Mouse (Mus musculus) heart, embryonic 15.5 days (tissue): ENCODE results near the gene Ctdsp2. TPM values are rescaled to one million over a fixed set of nuclear protein-coding genes. Genes with fewer than 3 reads are reported as not detected.
A peak's percentile ranks its signal among the peaks of the same experiment; 100 is the strongest.

Experiments
- ATAC-seq: fragments of 200-750 bp; cut with Nextera tagmentation; replicated peaks from 2 replicates; pipeline ENCODE4 v1.8.0; 2017; ENCODE audit warnings: low read depth, moderate TSS enrichment; ENCODE audit not compliant: insufficient number of reproducible peaks, insufficient read depth, low FRiP score
- H3K27ac ChIP-seq: fragments of 300-500 bp; sonication (generic); 2 replicates; pipeline ENCODE4 v1.5.1; 2015; ENCODE audit warnings: mild to moderate bottlenecking, inconsistent platforms
- H3K27me3 ChIP-seq: fragments of 300-500 bp; sonication (generic); 2 replicates; pipeline ENCODE4 v1.6.1; 2015; ENCODE audit warnings: inconsistent platforms
- H3K36me3 ChIP-seq: fragments of 300-500 bp; sonication (generic); 2 replicates; pipeline ENCODE4 v1.6.1; 2015; ENCODE audit warnings: mild to moderate bottlenecking, inconsistent platforms
- H3K4me1 ChIP-seq: fragments of 300-500 bp; sonication (generic); replicated peaks from 2 replicates; pipeline ENCODE4 v1.6.1; 2015; ENCODE audit warnings: inconsistent platforms
- H3K4me2 ChIP-seq: fragments of 300-500 bp; sonication (generic); 2 replicates; pipeline ENCODE4 v1.6.1; 2015; ENCODE audit warnings: inconsistent platforms, mild to moderate bottlenecking, moderate library complexity
- H3K4me3 ChIP-seq: fragments of 300-500 bp; sonication (generic); 2 replicates; pipeline ENCODE4 v1.5.1; 2015; ENCODE audit warnings: mild to moderate bottlenecking, inconsistent platforms
- H3K9ac ChIP-seq: fragments of 300-500 bp; sonication (generic); 2 replicates; pipeline ENCODE4 v1.6.1; 2015; ENCODE audit warnings: mild to moderate bottlenecking, inconsistent platforms
- H3K9me3 ChIP-seq: fragments of 300-500 bp; sonication (generic); replicated peaks from 2 replicates; pipeline ENCODE4 v1.6.1; 2016; ENCODE audit warnings: inconsistent platforms
- WGBS: fragments of 180-500 bp; shearing (Covaris S2); methylation state at CpG from one replicate; pipeline ENCODE4 v1.1.7; 2015; ENCODE audit warnings: mixed read lengths; 5-methylcytosine and 5-hydroxymethylcytosine counted together
- polyA plus RNA-seq: library from polyadenylated mRNA; unstranded; fragments of >200 nt; fragmentation: Nextera tagmentation; extraction: Ambion mirVana; gene quantifications from 2 replicates; pipeline ENCODE4 v1.2.1, GENCODE M21; 2015

Ctdsp2 gene
- polyA plus RNA-seq, 1 experiment from 2014 or later, result 35.0 TPM

GRCm38 (mm10) chr10:127033301-127033741 is 54.8 kb downstream of the Ctdsp2 start:
- Histone ChIP-seq H3K27ac (no peak overlapping the region), H3K4me1 (peaks cover 8% of the 10 kb centered on the region), H3K9ac (no peak overlapping the region), H3K27me3 (no peaks in the 10 kb centered on the region), H3K36me3 (peaks cover 11% of the 10 kb centered on the region), H3K9me3 (no peaks in the 10 kb centered on the region), H3K4me3 (no peak overlapping the region), H3K4me2 (no peak overlapping the region)
- WGBS, result 77% methylated on average over 8 of the region's 8 CpGs
- no peak for ATAC-seq

- Histone ChIP-seq H3K4me3 (no peak overlapping the region), H3K9ac (no peak overlapping the region), H3K27me3 (peaks cover 15% of the 10 kb centered on the region), H3K27ac (no peak overlapping the region), H3K9me3 (no peaks in the 10 kb centered on the region), H3K4me2 (no peak overlapping the region), H3K4me1 (peaks cover 6% of the 10 kb centered on the region), H3K36me3 (no peaks in the 10 kb centered on the region)
- 74% methylated on average over 12 of the region's 12 CpGs for WGBS
- ATAC-seq, result no peak
Observed at GRCm38 (mm10) chr10:127036273-127036672, 57.8 kb downstream of the Ctdsp2 start.

GRCm38 (mm10) chr10:127037641-127038040 is 59.1 kb downstream of the Ctdsp2 start:
- no peak for ATAC-seq

DNA sequence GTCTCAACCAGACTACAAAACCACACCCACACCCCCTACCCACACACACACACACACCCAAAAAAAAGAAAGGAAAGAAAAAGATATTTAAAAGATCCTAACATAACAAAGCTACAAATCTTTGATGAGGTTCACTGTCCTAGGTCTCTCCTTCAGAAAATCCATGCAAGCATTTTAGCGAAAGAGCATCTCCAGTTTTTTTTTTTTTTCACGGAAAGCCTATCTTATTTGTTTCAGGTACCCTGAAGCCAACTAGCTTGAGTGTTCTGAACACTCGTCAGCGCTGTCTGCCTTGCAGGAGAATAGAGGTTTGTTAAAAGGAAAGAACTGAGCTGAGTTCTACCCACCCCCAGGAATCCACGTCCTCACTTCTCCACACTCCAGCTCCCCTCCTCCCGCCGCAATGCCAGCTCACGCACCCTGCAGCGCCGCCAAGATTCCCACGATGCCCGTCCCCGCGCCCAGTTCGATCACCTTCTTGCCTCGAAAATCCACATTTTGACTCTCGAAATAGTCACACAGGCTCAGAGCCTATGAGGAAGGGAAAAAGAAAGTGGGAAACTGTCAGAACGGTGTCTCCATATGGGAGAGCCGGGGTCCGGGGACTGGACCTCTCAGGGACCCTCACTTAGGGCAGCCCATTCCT is 62.2 kb downstream of the Ctdsp2 start:
- peak overlapping the region; percentile 98 for H3K4me3 ChIP-seq
- H3K36me3 ChIP-seq, result peaks cover 9% of the 10 kb centered on the region; the same call in 1 of the 2 replicates
- peak overlapping the region; percentile 100 for H3K4me2 ChIP-seq
- H3K27me3 ChIP-seq, result peaks cover 16% of the 10 kb centered on the region
- H3K9ac ChIP-seq, result peak overlapping the region; percentile 76
- WGBS, result 2% methylated on average over 20 of the region's 20 CpGs
- peaks cover 15% of the 10 kb centered on the region for H3K4me1 ChIP-seq
- H3K9me3 ChIP-seq, result no peaks in the 10 kb centered on the region
- H3K27ac ChIP-seq, result peak overlapping the region; percentile 4; the same call in 1 of the 2 replicates
- no peak for ATAC-seq

More at GRCm38 (mm10) chr10:127037641-127038040, 59.1 kb downstream of the Ctdsp2 start:
- H3K4me1 ChIP-seq, result peaks cover 11% of the 10 kb centered on the region
- no peak overlapping the region for H3K27ac ChIP-seq
- H3K27me3 ChIP-seq, result peaks cover 16% of the 10 kb centered on the region
- no peak overlapping the region for H3K4me2 ChIP-seq
- H3K36me3 ChIP-seq, result no peaks in the 10 kb centered on the region
- H3K9me3 ChIP-seq, result no peaks in the 10 kb centered on the region
- H3K9ac ChIP-seq, result no peak overlapping the region
- 65% methylated on average over 12 of the region's 12 CpGs for WGBS
- H3K4me3 ChIP-seq, result no peak overlapping the region

- Histone ChIP-seq H3K36me3 (peaks cover 9% of the 10 kb centered on the region; the same call in 1 of the 2 replicates), H3K4me2 (peak within 1 kb of the TSS; percentile 100), H3K9ac (peak within 1 kb of the TSS; percentile 76), H3K9me3 (no peaks in the 10 kb centered on the region), H3K4me1 (peaks cover 15% of the 10 kb centered on the region), H3K27me3 (peaks cover 16% of the 10 kb centered on the region), H3K4me3 (peak within 1 kb of the TSS; percentile 98), H3K27ac (peak within 1 kb of the TSS; percentile 78)
- peak; percentile 61 for ATAC-seq
- WGBS, result 0% methylated on average over 28 of the region's 28 CpGs
Observed at GRCm38 (mm10) chr10:127041274-127041766, 62.8 kb downstream of the Ctdsp2 start, which contains the start of the genes Mettl1 and Eef1akmt3. Mettl1 (plus strand) TSS chr10:127041414. Eef1akmt3 (minus strand) TSS chr10:127041513.

DNA sequence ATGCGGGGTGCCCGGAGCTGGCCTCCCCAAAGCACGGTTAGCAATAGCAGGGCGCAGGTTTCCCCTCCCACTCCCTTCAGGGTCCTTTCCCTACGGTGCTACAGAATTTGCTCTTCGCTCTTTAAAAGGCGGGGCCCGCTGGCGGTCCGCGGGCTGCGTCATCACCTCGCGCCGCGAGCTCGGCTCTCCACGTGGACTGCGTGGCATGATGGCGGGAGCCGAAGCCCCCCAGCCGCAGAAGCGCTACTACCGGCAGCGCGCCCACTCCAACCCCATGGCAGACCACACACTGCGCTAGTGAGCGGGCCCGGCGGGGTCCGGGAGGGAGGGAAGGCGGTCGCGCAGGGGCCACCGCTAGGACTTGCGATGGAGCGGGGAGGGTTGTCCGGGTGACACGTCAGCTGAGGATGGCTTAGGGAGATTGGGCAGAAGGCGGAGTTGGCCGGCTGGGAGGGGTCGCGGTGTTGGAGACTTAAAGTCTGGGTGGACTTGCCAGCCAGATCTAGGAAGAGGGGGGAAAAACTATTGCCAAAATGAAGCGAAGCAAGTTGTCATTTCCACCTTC is 63.3 kb downstream of the Ctdsp2 start:
- H3K4me3 ChIP-seq, result peak overlapping the region; percentile 98
- peak overlapping the region; percentile 78 for H3K27ac ChIP-seq
- no peaks in the 10 kb centered on the region for H3K9me3 ChIP-seq
- H3K9ac ChIP-seq, result peak overlapping the region; percentile 76
- peak overlapping the region; percentile 100 for H3K4me2 ChIP-seq
- peaks cover 16% of the 10 kb centered on the region for H3K27me3 ChIP-seq
- ATAC-seq, result peak; percentile 86
- H3K36me3 ChIP-seq, result peaks cover 9% of the 10 kb centered on the region; the same call in 1 of the 2 replicates
- WGBS, result under 1% methylated on average over 44 of the region's 44 CpGs
- peaks cover 15% of the 10 kb centered on the region for H3K4me1 ChIP-seq

- WGBS, result 16% methylated on average over 5 of the region's 5 CpGs
- Histone ChIP-seq H3K27ac (peak overlapping the region; percentile 78), H3K4me3 (peak overlapping the region; percentile 98), H3K4me1 (peaks cover 15% of the 10 kb centered on the region), H3K36me3 (peaks cover 9% of the 10 kb centered on the region; the same call in 1 of the 2 replicates), H3K9me3 (no peaks in the 10 kb centered on the region), H3K4me2 (peak overlapping the region; percentile 100), H3K9ac (peak overlapping the region; percentile 76), H3K27me3 (peaks cover 23% of the 10 kb centered on the region)
- ATAC-seq, result no peak
Observed at GRCm38 (mm10) chr10:127042468-127043115, 64.1 kb downstream of the Ctdsp2 start.

DNA sequence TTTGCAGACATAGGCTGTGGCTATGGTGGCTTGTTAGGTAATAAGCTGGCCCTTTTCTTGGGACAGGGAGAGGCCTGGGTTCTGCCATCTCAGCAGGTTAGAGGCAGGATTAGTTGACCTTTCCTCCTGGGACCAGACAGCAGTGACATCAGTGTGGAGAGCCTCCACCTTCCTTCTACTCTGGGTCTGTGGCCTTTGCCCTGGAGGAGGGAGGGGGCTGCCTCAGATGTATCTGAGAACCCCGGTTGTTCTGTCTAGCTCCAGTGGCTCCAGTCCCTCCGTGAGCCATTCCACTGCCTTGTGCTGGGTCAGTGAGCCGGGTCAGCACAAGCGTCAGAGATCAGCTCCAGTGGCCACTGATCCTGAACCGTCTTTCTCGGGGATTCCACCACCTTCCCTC is 64.7 kb downstream of the Ctdsp2 start:
- no peak overlapping the region for H3K27ac ChIP-seq
- H3K4me1 ChIP-seq, result peaks cover 15% of the 10 kb centered on the region
- WGBS, result 86% methylated on average over 6 of the region's 6 CpGs
- peaks cover 29% of the 10 kb centered on the region for H3K27me3 ChIP-seq
- no peak overlapping the region for H3K9ac ChIP-seq
- H3K4me2 ChIP-seq, result no peak overlapping the region
- no peak overlapping the region for H3K4me3 ChIP-seq
- ATAC-seq, result no peak
- no peaks in the 10 kb centered on the region for H3K9me3 ChIP-seq
- peaks cover 9% of the 10 kb centered on the region; the same call in 1 of the 2 replicates for H3K36me3 ChIP-seq

DNA sequence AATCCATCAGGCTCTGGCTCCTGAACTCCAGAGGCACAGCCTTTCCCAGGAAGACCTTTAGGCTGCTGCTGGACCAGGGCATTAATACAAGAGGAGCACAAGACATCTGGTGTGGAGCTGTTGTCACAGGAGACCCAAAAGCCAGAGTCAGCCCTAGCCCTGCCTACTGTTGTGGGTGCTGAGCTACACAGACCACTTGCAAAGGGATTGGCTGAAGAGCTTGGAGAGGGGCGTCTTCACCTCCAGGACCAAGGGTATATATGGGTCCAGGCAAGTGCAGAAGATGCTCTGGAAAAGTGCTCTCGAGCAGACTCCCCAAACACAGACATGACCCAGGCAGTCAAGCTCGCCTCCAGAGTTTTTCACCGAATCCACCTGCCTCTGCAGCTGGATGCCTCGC is 69.4 kb downstream of the Ctdsp2 start, which contains the start of gene Cyp27b1:
Cyp27b1 (plus strand) TSS at position 297 of the 400 bp plus-strand sequence.
- peaks cover 59% of the 10 kb centered on the region for H3K27me3 ChIP-seq
- WGBS, result 30% methylated on average over 5 of the region's 5 CpGs
- H3K27ac ChIP-seq, result no peak within 1 kb of the TSS
- peaks cover 19% of the 10 kb centered on the region for H3K4me1 ChIP-seq
- H3K9me3 ChIP-seq, result no peaks in the 10 kb centered on the region
- peak within 1 kb of the TSS; percentile 53 for H3K4me2 ChIP-seq
- H3K9ac ChIP-seq, result no peak within 1 kb of the TSS
- peak within 1 kb of the TSS; percentile 28 for H3K4me3 ChIP-seq
- ATAC-seq, result no peak
- peaks cover 9% of the 10 kb centered on the region; the same call in 1 of the 2 replicates for H3K36me3 ChIP-seq

DNA sequence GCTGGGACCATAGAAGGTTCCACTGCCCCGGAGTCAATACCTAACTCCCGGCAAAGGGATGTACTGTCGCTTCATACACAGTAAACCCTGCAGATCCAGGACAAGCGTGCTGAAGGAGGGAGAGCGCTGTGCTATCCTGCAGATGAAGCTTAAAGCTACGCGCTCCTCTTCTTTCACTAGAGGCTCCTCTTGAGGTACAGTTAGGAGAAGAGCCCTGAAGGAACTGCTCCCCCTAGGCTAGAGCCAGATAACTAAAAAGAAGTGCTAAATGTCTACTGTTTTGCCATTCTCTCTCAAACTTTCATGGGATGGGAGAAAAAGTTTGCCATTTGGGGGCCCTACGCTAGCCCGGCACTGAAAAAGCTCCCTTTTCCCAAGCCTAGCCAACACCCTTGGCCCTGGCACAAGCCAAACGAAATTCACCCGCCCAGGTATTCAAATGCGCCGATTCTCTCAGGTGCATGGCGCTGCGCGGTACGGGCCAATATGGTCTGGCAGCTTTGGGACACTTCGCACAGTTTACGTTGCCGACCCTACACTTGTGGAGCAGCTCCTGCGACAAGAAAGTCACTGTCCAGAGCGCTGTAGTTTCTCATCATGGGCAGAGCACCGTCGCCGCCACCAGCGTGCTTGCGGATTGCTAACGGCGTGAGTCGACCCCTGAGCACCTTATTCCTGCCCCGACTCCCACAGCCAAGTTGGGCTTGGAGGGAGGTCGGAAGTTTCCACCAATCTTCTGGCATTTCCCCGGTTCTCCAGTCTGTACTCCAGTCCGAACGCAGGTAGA is 70.3 kb downstream of the Ctdsp2 start:
- Histone ChIP-seq H3K9me3 (no peaks in the 10 kb centered on the region), H3K9ac (no peak overlapping the region), H3K27me3 (peaks cover 62% of the 10 kb centered on the region)

More for the DNA sequence above, 70.3 kb downstream of the Ctdsp2 start:
- Histone ChIP-seq H3K4me2 (peak overlapping the region; percentile 53), H3K4me1 (peaks cover 18% of the 10 kb centered on the region), H3K27ac (no peak overlapping the region), H3K4me3 (peak overlapping the region; percentile 28), H3K36me3 (peaks cover 9% of the 10 kb centered on the region; the same call in 1 of the 2 replicates)
- ATAC-seq, result no peak
- 5% methylated on average over 35 of the region's 35 CpGs for WGBS
